Mouse (Mus musculus): ENCODE measurements around the gene Eif4e3. TPM values are rescaled to one million over a fixed set of nuclear protein-coding genes. Genes with fewer than 3 reads are reported as not detected.

The Eif4e3 gene
- total RNA-seq, 1 experiment from 2014 or later = 32.4 TPM

DNA sequence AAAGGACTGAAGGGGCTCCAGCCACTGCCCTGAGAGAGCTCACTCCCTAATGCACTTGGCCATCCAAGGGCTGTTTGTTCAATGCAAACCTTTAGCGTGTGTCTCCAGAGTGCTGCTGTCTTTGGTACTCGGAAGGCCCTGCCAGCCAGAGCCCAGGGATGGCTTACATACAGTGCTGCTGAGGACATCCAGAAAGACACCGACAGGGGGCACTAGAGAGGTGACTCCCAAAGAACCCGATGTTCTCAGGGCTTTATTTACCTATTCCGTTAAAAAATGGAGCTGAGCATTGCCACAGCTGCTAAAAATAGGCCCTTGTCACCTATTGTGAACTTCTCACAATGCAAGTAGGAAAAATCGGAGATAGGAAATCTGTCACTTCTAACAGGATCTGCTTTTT, 54.7 kb downstream of the Eif4e3 start:
- no peak for ATAC-seq (replicated peaks in 1 of 2; ENCODE audit: insufficient read depth in 1 of 2, low FRiP score in 2 of 2, low TSS enrichment in 1 of 2, low read depth in 1 of 2, poor library complexity in 2 of 2, severe bottlenecking in 2 of 2)

DNA sequence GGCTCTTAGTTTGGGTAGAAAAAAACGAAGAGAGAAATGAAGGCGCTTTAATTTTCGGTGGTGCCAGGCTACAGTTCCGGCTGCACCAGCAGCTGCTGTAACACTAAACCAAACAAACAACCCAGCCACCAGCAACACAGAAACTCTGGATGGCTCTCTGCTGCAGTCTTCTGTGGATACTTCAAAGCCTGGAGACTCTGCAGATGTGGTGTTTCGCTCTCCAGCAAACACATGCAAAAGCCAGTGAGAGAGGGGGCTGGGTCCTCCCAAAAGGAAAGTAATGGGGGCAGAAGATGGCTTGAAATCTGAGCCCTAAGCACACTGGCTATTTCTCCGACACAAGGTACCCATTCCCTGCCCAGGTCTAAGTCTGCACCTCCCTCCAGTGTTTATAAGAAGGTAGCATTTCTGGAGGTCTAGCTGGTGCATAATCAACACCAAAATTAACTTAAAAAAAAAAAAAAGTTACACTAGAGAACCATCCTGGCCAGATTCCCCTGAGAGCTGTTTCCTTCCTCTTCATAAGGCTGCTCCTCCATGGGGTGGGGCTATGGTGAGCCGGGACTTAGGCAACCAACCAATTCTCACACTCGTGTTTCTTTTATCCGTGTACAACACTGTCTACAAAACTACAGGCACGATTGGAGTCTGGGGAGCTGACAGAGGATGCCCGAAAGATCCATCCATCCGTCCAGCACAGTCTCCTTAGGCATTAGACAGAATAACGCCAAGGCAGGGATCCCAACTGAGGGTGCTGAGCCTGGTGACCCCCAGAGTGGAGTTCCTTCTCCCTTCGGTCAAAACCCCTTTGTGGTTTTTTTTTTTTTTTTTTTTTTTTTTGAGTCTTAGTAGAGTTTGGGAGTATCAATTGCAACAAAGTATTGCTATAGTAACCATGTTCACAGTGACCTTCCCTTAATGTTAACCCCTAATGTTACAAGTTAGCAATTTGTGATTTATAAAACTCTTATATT, 55.8 kb downstream of the Eif4e3 start:
- peak; percentile 36 to 71; a peak in 3 of 4 replicates for ATAC-seq (replicated peaks in 1 of 2; ENCODE audit: insufficient read depth in 1 of 2, low FRiP score in 2 of 2, low TSS enrichment in 1 of 2, low read depth in 1 of 2, poor library complexity in 2 of 2, severe bottlenecking in 2 of 2)

DNA sequence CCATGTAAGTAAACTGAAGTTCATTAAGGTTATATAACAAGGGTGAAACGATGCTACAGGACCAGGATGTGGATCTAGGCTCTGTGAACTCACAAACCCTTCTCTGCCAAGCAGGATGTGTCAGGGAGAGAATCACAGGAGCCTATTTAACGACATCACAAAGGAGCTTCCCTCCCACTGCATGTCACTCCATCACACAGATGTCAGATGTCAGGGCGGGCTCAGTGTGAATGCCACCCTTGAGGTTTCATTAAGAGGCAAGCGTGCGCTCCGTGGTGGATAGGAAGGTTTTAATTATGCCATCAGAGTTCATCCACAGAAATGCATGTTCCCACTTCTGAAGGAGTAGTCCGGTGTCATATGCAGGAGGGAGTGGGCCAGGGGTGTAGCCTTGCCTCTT, 60.5 kb downstream of the Eif4e3 start:
- no peak for ATAC-seq (replicated peaks in 1 of 2; ENCODE audit: insufficient read depth in 1 of 2, low FRiP score in 2 of 2, low TSS enrichment in 1 of 2, low read depth in 1 of 2, poor library complexity in 2 of 2, severe bottlenecking in 2 of 2)

- ATAC-seq (replicated peaks in 1 of 2; ENCODE audit: insufficient read depth in 1 of 2, low FRiP score in 2 of 2, low TSS enrichment in 1 of 2, low read depth in 1 of 2, poor library complexity in 2 of 2, severe bottlenecking in 2 of 2) = peak in 1 of 2 experiments; percentile 33; a peak in 1 of 4 replicates
Measured at GRCm38 (mm10) chr6:99604758-99605157, 61.8 kb downstream of the Eif4e3 start.

GRCm38 (mm10) chr6:99602434-99602833, 64.1 kb downstream of the Eif4e3 start:
- ATAC-seq (replicated peaks in 1 of 2; ENCODE audit: insufficient read depth in 1 of 2, low FRiP score in 2 of 2, low TSS enrichment in 1 of 2, low read depth in 1 of 2, poor library complexity in 2 of 2, severe bottlenecking in 2 of 2) = no peak

GRCm38 (mm10) chr6:99600886-99601285, 65.7 kb downstream of the Eif4e3 start:
- ATAC-seq (replicated peaks in 1 of 2; ENCODE audit: insufficient read depth in 1 of 2, low FRiP score in 2 of 2, low TSS enrichment in 1 of 2, low read depth in 1 of 2, poor library complexity in 2 of 2, severe bottlenecking in 2 of 2) = no peak; a peak in 1 of 4 replicates

DNA sequence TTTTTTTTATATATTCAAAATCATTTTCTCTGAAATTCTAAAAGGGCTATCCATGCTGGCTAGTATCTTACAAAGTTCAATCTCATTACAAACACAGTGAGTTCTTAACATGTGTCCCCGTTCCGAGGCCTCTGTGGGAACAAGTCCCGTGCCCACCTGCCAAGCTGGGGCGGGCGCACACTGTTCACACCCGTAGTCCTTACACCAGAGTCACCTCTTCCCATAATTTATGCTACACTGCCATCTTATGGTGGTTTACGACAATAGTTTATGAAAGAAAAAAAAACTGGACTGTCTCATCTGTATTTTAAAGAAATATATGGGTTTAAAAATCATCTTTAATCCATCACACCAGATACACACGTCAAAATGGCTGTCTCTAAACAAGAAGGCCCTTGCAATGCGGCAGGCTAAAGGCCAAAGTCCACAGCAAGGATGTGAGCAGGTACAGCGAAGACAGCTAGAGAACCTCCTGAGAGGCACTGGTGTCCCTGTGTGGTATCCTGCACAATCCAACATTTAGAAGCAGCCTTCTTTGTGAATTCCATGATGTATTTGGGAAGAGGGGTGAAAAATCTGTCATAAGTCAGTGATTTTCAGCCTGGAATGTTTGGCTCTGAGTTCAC, 66.3 kb downstream of the Eif4e3 start:
- peak; percentile 81 to 85 for ATAC-seq (replicated peaks in 1 of 2; ENCODE audit: insufficient read depth in 1 of 2, low FRiP score in 2 of 2, low TSS enrichment in 1 of 2, low read depth in 1 of 2, poor library complexity in 2 of 2, severe bottlenecking in 2 of 2)

GRCm38 (mm10) chr6:99599651-99600050, 66.9 kb downstream of the Eif4e3 start:
- ATAC-seq (replicated peaks in 1 of 2; ENCODE audit: insufficient read depth in 1 of 2, low FRiP score in 2 of 2, low TSS enrichment in 1 of 2, low read depth in 1 of 2, poor library complexity in 2 of 2, severe bottlenecking in 2 of 2) = no peak

DNA sequence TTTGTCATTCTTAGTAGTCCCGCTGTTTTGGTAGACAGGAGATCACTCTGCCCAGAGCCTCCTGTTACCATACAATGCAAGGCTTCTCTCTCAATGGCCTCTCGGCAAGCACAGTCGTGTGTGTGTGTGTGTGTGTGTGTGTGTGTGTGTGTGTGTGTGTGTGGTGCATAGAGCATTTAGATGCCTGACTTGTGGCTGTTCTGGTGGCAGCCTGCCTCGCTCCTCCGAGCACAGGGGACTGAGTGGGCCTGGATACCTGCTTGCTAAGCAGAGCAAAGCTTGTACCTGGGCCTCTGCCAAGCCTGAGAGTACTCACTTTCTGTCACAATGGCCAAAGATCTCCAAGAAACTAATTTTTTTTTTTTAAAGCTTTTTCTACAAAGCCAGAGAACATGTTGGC, 67.3 kb downstream of the Eif4e3 start:
- no peak for ATAC-seq (replicated peaks in 1 of 2; ENCODE audit: insufficient read depth in 1 of 2, low FRiP score in 2 of 2, low TSS enrichment in 1 of 2, low read depth in 1 of 2, poor library complexity in 2 of 2, severe bottlenecking in 2 of 2)

DNA sequence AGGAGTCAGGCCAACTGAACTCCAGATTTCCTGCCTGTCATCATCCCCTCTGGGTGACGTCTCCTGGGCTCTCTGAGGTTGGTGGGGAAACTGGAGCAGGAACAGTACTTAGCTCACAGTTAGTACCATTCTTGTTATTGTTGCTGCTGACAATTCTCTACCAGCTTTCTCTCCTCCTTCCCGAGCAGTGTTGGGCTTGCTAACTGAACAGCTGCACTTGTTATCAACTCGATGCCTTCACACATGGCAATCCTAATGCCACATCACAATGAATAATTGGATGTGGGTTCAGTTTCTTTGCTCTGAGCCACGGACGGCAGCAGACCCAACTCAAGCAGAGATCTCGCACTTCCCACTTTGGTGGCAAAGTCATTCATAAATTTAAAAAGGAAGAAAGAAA, 89.5 kb downstream of the Eif4e3 start:
- no peak for ATAC-seq (replicated peaks in 1 of 2; ENCODE audit: insufficient read depth in 1 of 2, low FRiP score in 2 of 2, low TSS enrichment in 1 of 2, low read depth in 1 of 2, poor library complexity in 2 of 2, severe bottlenecking in 2 of 2)

- no peak for ATAC-seq (replicated peaks in 1 of 2; ENCODE audit: insufficient read depth in 1 of 2, low FRiP score in 2 of 2, low TSS enrichment in 1 of 2, low read depth in 1 of 2, poor library complexity in 2 of 2, severe bottlenecking in 2 of 2)
Measured at GRCm38 (mm10) chr6:99575633-99576032, 90.9 kb downstream of the Eif4e3 start.

Other genes starting within 250 kb of the Eif4e3 start
- gene Foxp1, start 144.1 kb downstream of the Eif4e3 start, total RNA-seq (2017) = 84.9 and 110 TPM in 2 replicates
- gene Gm20696, start within 50 bp of the Eif4e3 start, total RNA-seq (2017) = 1.9 and 9.3 TPM in 2 replicates
- gene Gpr27, start 25.9 kb upstream of the Eif4e3 start, total RNA-seq (2017) = 0.25 and 0.88 TPM in 2 replicates
- 0.69 TPM in 1 of 2 replicates, not detected in the other for gene Prok2, start 59.6 kb upstream of the Eif4e3 start, total RNA-seq (2017)